Mouse (Mus musculus): Measurements from ENCODE around the gene Camkmt. TPM values are rescaled to one million over a fixed set of nuclear protein-coding genes. Genes with fewer than 3 reads are reported as not detected.

The Camkmt gene
- polyA plus RNA-seq, 1 experiment from 2014 or later: 3.9 TPM

- ATAC-seq (ENCODE audit: low read depth): no peak
- 75% methylated on average over 13 of the region's 13 CpGs for WGBS (ENCODE audit: insufficient replicate concordance)
- Histone ChIP-seq H3K36me3 (no peaks in the 10 kb centered on the region), H3K4me1 (replicated peaks) (no peaks in the 10 kb centered on the region), H3K9ac (no peak overlapping the region), H3K27me3 (no peaks in the 10 kb centered on the region), H3K9me3 (replicated peaks) (no peaks in the 10 kb centered on the region), H3K4me2 (no peak overlapping the region), H3K27ac (no peak overlapping the region), H3K4me3 (replicated peaks) (no peak overlapping the region)
- no peak for DNase-seq
These were observed 253.1 kb downstream of the Camkmt start for GRCm38 (mm10) chr17:85343435-85343834.

- Histone ChIP-seq H3K4me2 (no peak overlapping the region), H3K9ac (no peak overlapping the region), H3K4me1 (replicated peaks) (no peaks in the 10 kb centered on the region), H3K27ac (no peak overlapping the region), H3K4me3 (replicated peaks) (no peak overlapping the region), H3K27me3 (no peaks in the 10 kb centered on the region), H3K9me3 (replicated peaks) (no peaks in the 10 kb centered on the region), H3K36me3 (no peaks in the 10 kb centered on the region)
- WGBS (ENCODE audit: insufficient replicate concordance): 60% methylated on average over 6 of the region's 6 CpGs
- no peak for DNase-seq
- no peak for ATAC-seq (ENCODE audit: low read depth)
These were observed 256.3 kb downstream of the Camkmt start for GRCm38 (mm10) chr17:85346701-85347100.

- no peaks in the 10 kb centered on the region for H3K27me3 ChIP-seq
- 63% methylated on average over 8 of the region's 8 CpGs for WGBS (ENCODE audit: insufficient replicate concordance)
- DNase-seq (no peak), ATAC-seq (ENCODE audit: low read depth) (no peak)
- H3K4me1 ChIP-seq (replicated peaks): no peaks in the 10 kb centered on the region
- no peaks in the 10 kb centered on the region for H3K9me3 ChIP-seq (replicated peaks)
- H3K36me3 ChIP-seq: no peaks in the 10 kb centered on the region
- H3K4me2 ChIP-seq: no peak overlapping the region
- H3K4me3 ChIP-seq (replicated peaks): no peak overlapping the region
- H3K9ac ChIP-seq: no peak overlapping the region
- H3K27ac ChIP-seq: no peak overlapping the region
These were observed 259.1 kb downstream of the Camkmt start for GRCm38 (mm10) chr17:85349331-85349935.

- H3K9ac ChIP-seq: no peak overlapping the region
- ATAC-seq (ENCODE audit: low read depth): no peak
- WGBS (ENCODE audit: insufficient replicate concordance): 71% methylated on average over 8 of the region's 8 CpGs
- no peak overlapping the region for H3K27ac ChIP-seq
- H3K9me3 ChIP-seq (replicated peaks): no peaks in the 10 kb centered on the region
- H3K4me1 ChIP-seq (replicated peaks): no peaks in the 10 kb centered on the region
- H3K36me3 ChIP-seq: no peaks in the 10 kb centered on the region
- no peak overlapping the region for H3K4me2 ChIP-seq
- no peak for DNase-seq
- H3K27me3 ChIP-seq: no peaks in the 10 kb centered on the region
- H3K4me3 ChIP-seq (replicated peaks): no peak overlapping the region
These were observed 260.9 kb downstream of the Camkmt start for GRCm38 (mm10) chr17:85351301-85351700.

- Histone ChIP-seq H3K9me3 (replicated peaks) (no peaks in the 10 kb centered on the region), H3K4me2 (no peak overlapping the region), H3K27me3 (no peaks in the 10 kb centered on the region), H3K9ac (no peak overlapping the region), H3K27ac (no peak overlapping the region), H3K4me1 (replicated peaks) (no peaks in the 10 kb centered on the region), H3K4me3 (replicated peaks) (no peak overlapping the region), H3K36me3 (no peaks in the 10 kb centered on the region)
- WGBS (ENCODE audit: insufficient replicate concordance): 72% methylated on average over 7 of the region's 7 CpGs
- DNase-seq (no peak), ATAC-seq (ENCODE audit: low read depth) (no peak)
These were observed 262.4 kb downstream of the Camkmt start for GRCm38 (mm10) chr17:85352731-85353130.

GRCm38 (mm10) chr17:85353191-85353590, 262.8 kb downstream of the Camkmt start:
- WGBS (ENCODE audit: insufficient replicate concordance): 68% methylated on average over 6 of the region's 6 CpGs
- no peaks in the 10 kb centered on the region for H3K4me1 ChIP-seq (replicated peaks)
- no peak for DNase-seq
- H3K4me3 ChIP-seq (replicated peaks): no peak overlapping the region
- H3K27me3 ChIP-seq: no peaks in the 10 kb centered on the region
- no peak for ATAC-seq (ENCODE audit: low read depth)
- no peak overlapping the region for H3K4me2 ChIP-seq
- no peak overlapping the region for H3K9ac ChIP-seq
- no peaks in the 10 kb centered on the region for H3K36me3 ChIP-seq
- no peak overlapping the region for H3K27ac ChIP-seq
- no peaks in the 10 kb centered on the region for H3K9me3 ChIP-seq (replicated peaks)

GRCm38 (mm10) chr17:85353636-85354035, 263.3 kb downstream of the Camkmt start:
- ATAC-seq (ENCODE audit: low read depth): no peak
- H3K27ac ChIP-seq: no peak overlapping the region
- no peak overlapping the region for H3K4me3 ChIP-seq (replicated peaks)
- no peaks in the 10 kb centered on the region for H3K36me3 ChIP-seq
- WGBS (ENCODE audit: insufficient replicate concordance): 71% methylated on average over 10 of the region's 10 CpGs
- H3K9ac ChIP-seq: no peak overlapping the region
- H3K9me3 ChIP-seq (replicated peaks): no peaks in the 10 kb centered on the region
- no peaks in the 10 kb centered on the region for H3K27me3 ChIP-seq
- no peak overlapping the region for H3K4me2 ChIP-seq
- DNase-seq: no peak
- H3K4me1 ChIP-seq (replicated peaks): no peaks in the 10 kb centered on the region

- Histone ChIP-seq H3K27ac (no peak overlapping the region), H3K36me3 (no peaks in the 10 kb centered on the region), H3K9ac (no peak overlapping the region), H3K4me1 (replicated peaks) (no peaks in the 10 kb centered on the region), H3K9me3 (replicated peaks) (no peaks in the 10 kb centered on the region), H3K27me3 (no peaks in the 10 kb centered on the region), H3K4me2 (no peak overlapping the region), H3K4me3 (replicated peaks) (no peak overlapping the region)
- ATAC-seq (ENCODE audit: low read depth): no peak
- DNase-seq: no peak
- WGBS (ENCODE audit: insufficient replicate concordance): 72% methylated on average over 9 of the region's 9 CpGs
These were observed 265.0 kb downstream of the Camkmt start for GRCm38 (mm10) chr17:85355356-85355755.

- H3K9ac ChIP-seq: no peak overlapping the region
- ATAC-seq (ENCODE audit: low read depth) (no peak), DNase-seq (no peak)
- H3K4me1 ChIP-seq (replicated peaks): no peaks in the 10 kb centered on the region
- H3K9me3 ChIP-seq (replicated peaks): no peaks in the 10 kb centered on the region
- WGBS (ENCODE audit: insufficient replicate concordance): 72% methylated on average over 7 of the region's 7 CpGs
- H3K4me2 ChIP-seq: no peak overlapping the region
- no peak overlapping the region for H3K27ac ChIP-seq
- no peaks in the 10 kb centered on the region for H3K27me3 ChIP-seq
- no peaks in the 10 kb centered on the region for H3K36me3 ChIP-seq
- no peak overlapping the region for H3K4me3 ChIP-seq (replicated peaks)
These were observed 270.7 kb downstream of the Camkmt start for GRCm38 (mm10) chr17:85361006-85361405.

- Histone ChIP-seq H3K27me3 (no peaks in the 10 kb centered on the region), H3K27ac (no peak overlapping the region), H3K4me3 (replicated peaks) (no peak overlapping the region), H3K4me1 (replicated peaks) (no peaks in the 10 kb centered on the region), H3K36me3 (no peaks in the 10 kb centered on the region), H3K9me3 (replicated peaks) (no peaks in the 10 kb centered on the region), H3K9ac (no peak overlapping the region), H3K4me2 (no peak overlapping the region)
- 69% methylated on average over 5 of the region's 5 CpGs for WGBS (ENCODE audit: insufficient replicate concordance)
- no peak for ATAC-seq (ENCODE audit: low read depth)
- DNase-seq: no peak
These were observed 277.0 kb downstream of the Camkmt start for GRCm38 (mm10) chr17:85367319-85367718.

GRCm38 (mm10) chr17:85368776-85369175, 278.4 kb downstream of the Camkmt start:
- H3K4me1 ChIP-seq (replicated peaks): peaks cover 2% of the 10 kb centered on the region; the same call in 1 of the 2 replicates
- 59% methylated on average over 8 of the region's 8 CpGs for WGBS (ENCODE audit: insufficient replicate concordance)
- H3K27me3 ChIP-seq: no peaks in the 10 kb centered on the region
- no peaks in the 10 kb centered on the region for H3K36me3 ChIP-seq
- H3K4me3 ChIP-seq (replicated peaks): no peak overlapping the region
- no peak overlapping the region for H3K27ac ChIP-seq
- no peak overlapping the region for H3K9ac ChIP-seq
- no peak overlapping the region for H3K4me2 ChIP-seq
- ATAC-seq (ENCODE audit: low read depth) (no peak), DNase-seq (no peak)
- no peaks in the 10 kb centered on the region for H3K9me3 ChIP-seq (replicated peaks)

GRCm38 (mm10) chr17:85372076-85372475, 281.7 kb downstream of the Camkmt start:
- Histone ChIP-seq H3K4me3 (replicated peaks) (no peak overlapping the region), H3K27ac (no peak overlapping the region), H3K4me2 (no peak overlapping the region), H3K9me3 (replicated peaks) (no peaks in the 10 kb centered on the region), H3K9ac (no peak overlapping the region), H3K27me3 (no peaks in the 10 kb centered on the region), H3K4me1 (replicated peaks) (peaks cover 16% of the 10 kb centered on the region), H3K36me3 (no peaks in the 10 kb centered on the region)
- no peak for ATAC-seq (ENCODE audit: low read depth)
- no peak for DNase-seq
- 67% methylated on average over 13 of the region's 13 CpGs for WGBS (ENCODE audit: insufficient replicate concordance)
